Mouse (Mus musculus): ENCODE data around the gene Chid1. TPM values are rescaled to one million over a fixed set of nuclear protein-coding genes. Genes with fewer than 3 reads are reported as not detected.

The Chid1 gene
- polyA plus RNA-seq, 1 experiment from 2014 or later: 37.9 TPM

GRCm38 (mm10) chr7:141524760-141525579, 14.7 kb downstream of the Chid1 start:
- Histone ChIP-seq H3K27me3 (ENCODE audit: control insufficient read depth, insufficient read depth, low read length) (no peaks in the 10 kb centered on the region), H3K36me3 (ENCODE audit: control insufficient read depth, insufficient read depth, low read length) (peaks cover 48% of the 10 kb centered on the region), H3K4me1 (ENCODE audit: control insufficient read depth, insufficient read depth, low read length) (no peaks in the 10 kb centered on the region), H3K27ac (replicated peaks; ENCODE audit: low read depth, low read length) (no peak overlapping the region), H3K9me3 (ENCODE audit: control insufficient read depth, low read length) (no peaks in the 10 kb centered on the region), H3K4me3 (replicated peaks; ENCODE audit: low read depth, low read length) (no peak overlapping the region), H3K4me2 (ENCODE audit: low read length) (no peak overlapping the region), H3K9ac (replicated peaks; ENCODE audit: low read length) (no peak overlapping the region)
- 54% methylated on average over 6 of the region's 6 CpGs for WGBS
- ATAC-seq (ENCODE audit: low FRiP score, low TSS enrichment) (peak; percentile 76; the same call in 1 of the 2 replicates), DNase-seq (peak; percentile 89)

DNA sequence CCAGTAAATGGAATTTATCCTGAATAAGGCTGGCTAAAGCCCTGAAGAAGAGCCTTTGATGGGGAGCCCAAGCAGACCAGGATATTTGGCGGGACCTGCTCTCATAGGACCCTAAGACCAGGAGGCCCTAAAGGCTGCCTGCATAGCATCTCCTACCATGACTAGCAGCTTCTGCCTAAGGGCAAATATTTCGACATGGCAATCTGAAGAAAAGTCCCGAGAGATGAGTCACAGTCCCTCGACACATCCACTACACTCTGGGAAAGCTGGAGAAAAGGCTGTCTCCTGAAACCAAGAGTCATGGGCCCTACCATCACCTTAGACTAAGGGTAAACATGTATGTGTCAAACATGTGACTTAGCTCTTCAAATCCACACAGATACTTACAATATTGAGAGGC, 15.4 kb downstream of the Chid1 start:
- Histone ChIP-seq H3K27me3 (ENCODE audit: control insufficient read depth, insufficient read depth, low read length) (no peaks in the 10 kb centered on the region), H3K27ac (replicated peaks; ENCODE audit: low read depth, low read length) (no peak overlapping the region), H3K4me1 (ENCODE audit: control insufficient read depth, insufficient read depth, low read length) (no peaks in the 10 kb centered on the region), H3K4me2 (ENCODE audit: low read length) (no peak overlapping the region), H3K9ac (replicated peaks; ENCODE audit: low read length) (no peak overlapping the region), H3K4me3 (replicated peaks; ENCODE audit: low read depth, low read length) (no peak overlapping the region), H3K9me3 (ENCODE audit: control insufficient read depth, low read length) (no peaks in the 10 kb centered on the region), H3K36me3 (ENCODE audit: control insufficient read depth, insufficient read depth, low read length) (peaks cover 41% of the 10 kb centered on the region)
- DNase-seq (no peak), ATAC-seq (ENCODE audit: low FRiP score, low TSS enrichment) (no peak)
- WGBS: 92% methylated on average over 4 of the region's 4 CpGs

GRCm38 (mm10) chr7:141523007-141523406, 16.6 kb downstream of the Chid1 start:
- H3K4me3 ChIP-seq (replicated peaks; ENCODE audit: low read depth, low read length): no peak overlapping the region
- H3K27ac ChIP-seq (replicated peaks; ENCODE audit: low read depth, low read length): no peak overlapping the region
- H3K4me1 ChIP-seq (ENCODE audit: control insufficient read depth, insufficient read depth, low read length): no peaks in the 10 kb centered on the region
- ATAC-seq (ENCODE audit: low FRiP score, low TSS enrichment) (no peak), DNase-seq (no peak)
- 38% methylated on average over 4 of the region's 4 CpGs for WGBS
- H3K27me3 ChIP-seq (ENCODE audit: control insufficient read depth, insufficient read depth, low read length): no peaks in the 10 kb centered on the region
- no peaks in the 10 kb centered on the region for H3K9me3 ChIP-seq (ENCODE audit: control insufficient read depth, low read length)
- peaks cover 35% of the 10 kb centered on the region for H3K36me3 ChIP-seq (ENCODE audit: control insufficient read depth, insufficient read depth, low read length)
- no peak overlapping the region for H3K9ac ChIP-seq (replicated peaks; ENCODE audit: low read length)
- H3K4me2 ChIP-seq (ENCODE audit: low read length): no peak overlapping the region

- Histone ChIP-seq H3K27ac (replicated peaks; ENCODE audit: low read depth, low read length) (no peak overlapping the region), H3K4me2 (ENCODE audit: low read length) (no peak overlapping the region), H3K27me3 (ENCODE audit: control insufficient read depth, insufficient read depth, low read length) (no peaks in the 10 kb centered on the region), H3K4me3 (replicated peaks; ENCODE audit: low read depth, low read length) (no peak overlapping the region), H3K36me3 (ENCODE audit: control insufficient read depth, insufficient read depth, low read length) (peaks cover 41% of the 10 kb centered on the region), H3K4me1 (ENCODE audit: control insufficient read depth, insufficient read depth, low read length) (no peaks in the 10 kb centered on the region), H3K9ac (replicated peaks; ENCODE audit: low read length) (no peak overlapping the region), H3K9me3 (ENCODE audit: control insufficient read depth, low read length) (no peaks in the 10 kb centered on the region)
- no peak for DNase-seq
- ATAC-seq (ENCODE audit: low FRiP score, low TSS enrichment): no peak
- 74% methylated on average over 1 of the region's 1 CpGs for WGBS
Observed at GRCm38 (mm10) chr7:141519795-141520194, 19.9 kb downstream of the Chid1 start.

DNA sequence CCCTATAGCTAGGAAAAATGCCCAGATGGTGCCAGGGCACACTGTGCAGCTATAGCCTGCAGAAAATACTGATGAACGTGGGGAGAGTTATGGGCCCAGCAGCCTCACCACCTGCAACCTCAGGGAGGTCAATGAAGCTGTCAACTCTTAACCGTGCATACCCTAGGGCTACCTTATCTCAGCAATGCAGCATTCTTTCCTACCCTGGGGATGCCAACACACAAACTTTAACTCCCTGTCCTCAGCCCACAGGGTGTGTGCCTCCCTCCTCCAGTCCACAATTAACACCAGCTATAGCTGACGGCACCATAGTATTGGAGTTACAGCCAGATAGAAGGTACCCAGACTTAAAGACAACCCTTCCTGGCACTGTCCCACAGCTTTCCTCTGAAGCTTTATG, 20.7 kb downstream of the Chid1 start:
- no peaks in the 10 kb centered on the region for H3K27me3 ChIP-seq (ENCODE audit: control insufficient read depth, insufficient read depth, low read length)
- H3K9me3 ChIP-seq (ENCODE audit: control insufficient read depth, low read length): no peaks in the 10 kb centered on the region
- no peak overlapping the region for H3K4me2 ChIP-seq (ENCODE audit: low read length)
- H3K4me3 ChIP-seq (replicated peaks; ENCODE audit: low read depth, low read length): no peak overlapping the region
- H3K36me3 ChIP-seq (ENCODE audit: control insufficient read depth, insufficient read depth, low read length): peaks cover 41% of the 10 kb centered on the region
- no peak overlapping the region for H3K27ac ChIP-seq (replicated peaks; ENCODE audit: low read depth, low read length)
- H3K4me1 ChIP-seq (ENCODE audit: control insufficient read depth, insufficient read depth, low read length): no peaks in the 10 kb centered on the region
- H3K9ac ChIP-seq (replicated peaks; ENCODE audit: low read length): no peak overlapping the region
- ATAC-seq (ENCODE audit: low FRiP score, low TSS enrichment): no peak
- no peak for DNase-seq
- 83% methylated on average over 3 of the region's 3 CpGs for WGBS

DNA sequence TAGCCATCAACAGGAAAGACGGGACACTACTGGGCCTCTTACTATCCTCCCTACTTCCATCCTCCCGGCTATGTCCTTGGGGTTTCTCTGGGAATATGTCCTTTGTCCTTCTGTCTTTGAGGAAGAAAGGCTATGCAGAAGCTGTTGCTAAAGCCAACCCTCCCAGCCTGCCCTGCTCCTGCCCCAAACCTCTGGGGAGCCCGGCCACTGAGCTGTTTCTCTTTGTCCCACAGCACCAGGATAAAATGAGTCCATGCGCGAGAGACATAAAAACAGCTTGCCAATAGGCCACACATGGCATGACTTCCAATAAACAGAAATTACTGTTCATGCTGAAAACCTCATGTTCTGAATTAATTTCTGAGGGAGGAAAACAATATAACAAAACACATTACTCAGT, 21.4 kb downstream of the Chid1 start:
- no peak overlapping the region for H3K27ac ChIP-seq (replicated peaks; ENCODE audit: low read depth, low read length)
- no peaks in the 10 kb centered on the region for H3K27me3 ChIP-seq (ENCODE audit: control insufficient read depth, insufficient read depth, low read length)
- ATAC-seq (ENCODE audit: low FRiP score, low TSS enrichment): no peak
- H3K4me1 ChIP-seq (ENCODE audit: control insufficient read depth, insufficient read depth, low read length): no peaks in the 10 kb centered on the region
- no peak for DNase-seq
- WGBS: 84% methylated on average over 5 of the region's 5 CpGs
- no peaks in the 10 kb centered on the region for H3K9me3 ChIP-seq (ENCODE audit: control insufficient read depth, low read length)
- H3K4me3 ChIP-seq (replicated peaks; ENCODE audit: low read depth, low read length): no peak overlapping the region
- H3K4me2 ChIP-seq (ENCODE audit: low read length): no peak overlapping the region
- H3K36me3 ChIP-seq (ENCODE audit: control insufficient read depth, insufficient read depth, low read length): peaks cover 48% of the 10 kb centered on the region
- no peak overlapping the region for H3K9ac ChIP-seq (replicated peaks; ENCODE audit: low read length)

- peaks cover 49% of the 10 kb centered on the region for H3K36me3 ChIP-seq (ENCODE audit: control insufficient read depth, insufficient read depth, low read length)
- H3K9me3 ChIP-seq (ENCODE audit: control insufficient read depth, low read length): no peaks in the 10 kb centered on the region
- DNase-seq: no peak
- no peak overlapping the region for H3K9ac ChIP-seq (replicated peaks; ENCODE audit: low read length)
- H3K4me3 ChIP-seq (replicated peaks; ENCODE audit: low read depth, low read length): no peak overlapping the region
- no peak overlapping the region for H3K27ac ChIP-seq (replicated peaks; ENCODE audit: low read depth, low read length)
- 93% methylated on average over 4 of the region's 4 CpGs for WGBS
- no peaks in the 10 kb centered on the region for H3K27me3 ChIP-seq (ENCODE audit: control insufficient read depth, insufficient read depth, low read length)
- no peaks in the 10 kb centered on the region for H3K4me1 ChIP-seq (ENCODE audit: control insufficient read depth, insufficient read depth, low read length)
- ATAC-seq (ENCODE audit: low FRiP score, low TSS enrichment): no peak
- H3K4me2 ChIP-seq (ENCODE audit: low read length): no peak overlapping the region
Observed at GRCm38 (mm10) chr7:141517638-141518037, 22.0 kb downstream of the Chid1 start.

- Histone ChIP-seq H3K27ac (replicated peaks; ENCODE audit: low read depth, low read length) (no peak overlapping the region), H3K36me3 (ENCODE audit: control insufficient read depth, insufficient read depth, low read length) (peaks cover 40% of the 10 kb centered on the region), H3K4me3 (replicated peaks; ENCODE audit: low read depth, low read length) (no peak overlapping the region), H3K27me3 (ENCODE audit: control insufficient read depth, insufficient read depth, low read length) (no peaks in the 10 kb centered on the region), H3K9ac (replicated peaks; ENCODE audit: low read length) (no peak overlapping the region), H3K4me1 (ENCODE audit: control insufficient read depth, insufficient read depth, low read length) (no peaks in the 10 kb centered on the region), H3K9me3 (ENCODE audit: control insufficient read depth, low read length) (no peaks in the 10 kb centered on the region), H3K4me2 (ENCODE audit: low read length) (no peak overlapping the region)
- ATAC-seq (ENCODE audit: low FRiP score, low TSS enrichment) (no peak), DNase-seq (no peak)
- 69% methylated on average over 8 of the region's 8 CpGs for WGBS
Observed at GRCm38 (mm10) chr7:141510681-141511191, 28.9 kb downstream of the Chid1 start.

GRCm38 (mm10) chr7:141510196-141510595, 29.5 kb downstream of the Chid1 start:
- Histone ChIP-seq H3K27me3 (ENCODE audit: control insufficient read depth, insufficient read depth, low read length) (no peaks in the 10 kb centered on the region), H3K4me3 (replicated peaks; ENCODE audit: low read depth, low read length) (no peak overlapping the region), H3K27ac (replicated peaks; ENCODE audit: low read depth, low read length) (no peak overlapping the region), H3K9me3 (ENCODE audit: control insufficient read depth, low read length) (no peaks in the 10 kb centered on the region), H3K4me2 (ENCODE audit: low read length) (no peak overlapping the region), H3K36me3 (ENCODE audit: control insufficient read depth, insufficient read depth, low read length) (peaks cover 35% of the 10 kb centered on the region), H3K9ac (replicated peaks; ENCODE audit: low read length) (no peak overlapping the region), H3K4me1 (ENCODE audit: control insufficient read depth, insufficient read depth, low read length) (no peaks in the 10 kb centered on the region)
- DNase-seq (no peak), ATAC-seq (ENCODE audit: low FRiP score, low TSS enrichment) (no peak)
- WGBS: 93% methylated on average over 5 of the region's 5 CpGs

Measured in midbrain, embryonic 14.5 days (tissue).